Mouse (Mus musculus): ENCODE results near the gene Afap1. TPM values are rescaled to one million over a fixed set of nuclear protein-coding genes. Genes with fewer than 3 reads are reported as not detected.

Gene Afap1
- total RNA-seq, 1 experiment from 2014 or later: 0.86 TPM

DNA sequence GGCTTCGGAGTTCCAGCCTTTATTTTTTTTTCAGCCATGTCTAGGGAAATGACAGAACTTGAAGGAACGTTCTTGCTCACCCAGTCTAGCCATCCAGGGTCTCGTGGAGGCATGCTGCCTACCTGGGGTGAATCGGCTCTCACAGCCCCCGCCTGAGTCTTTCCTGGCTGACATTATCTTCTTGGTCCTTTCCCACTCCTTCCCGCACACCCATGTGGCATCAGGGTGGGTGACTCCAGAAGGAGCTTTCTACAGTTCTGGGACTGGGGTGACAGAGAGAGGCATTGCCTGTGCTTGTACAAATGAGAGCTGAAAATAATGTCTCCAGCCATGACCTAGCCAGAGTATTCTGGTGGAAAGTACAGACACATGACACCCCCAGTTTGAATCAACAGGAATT lies 28.0 kb downstream of the Afap1 start:
- no peak for ATAC-seq (replicated peaks; ENCODE audit: insufficient number of reproducible peaks, low FRiP score, low TSS enrichment, poor library complexity, severe bottlenecking)

DNA sequence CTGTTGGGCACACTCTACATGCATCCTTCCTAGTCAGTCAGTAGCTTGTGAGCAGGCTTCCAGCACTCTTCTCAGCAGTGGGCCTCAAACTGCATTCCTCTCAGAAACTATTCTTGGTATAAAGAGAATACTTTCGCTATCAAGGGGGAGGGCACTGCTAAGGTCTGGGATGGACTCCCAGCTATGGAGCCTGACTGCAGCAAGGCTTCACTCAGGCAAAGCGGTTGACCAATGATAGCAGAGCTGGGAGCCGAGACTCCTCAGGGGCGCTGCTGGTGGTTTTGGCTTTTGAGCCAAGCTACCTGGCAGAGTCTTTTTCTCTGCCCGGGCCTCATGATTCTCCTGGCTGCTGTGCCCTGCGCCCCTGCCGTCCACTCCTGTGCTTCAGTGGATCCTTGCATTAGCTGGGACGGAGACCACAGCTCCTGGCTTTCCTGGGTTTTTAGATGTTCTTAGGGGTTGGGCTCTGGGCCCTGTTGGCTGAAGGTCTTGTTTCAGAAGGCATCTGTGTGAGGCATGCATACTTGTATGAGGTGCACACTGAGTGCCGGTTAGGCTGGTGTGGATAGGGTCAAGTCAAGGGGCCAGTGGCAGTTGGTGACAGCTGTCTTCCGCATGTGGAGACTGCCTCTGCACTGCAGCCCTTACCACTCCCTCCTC lies 28.6 kb downstream of the Afap1 start:
- no peak for ATAC-seq (replicated peaks; ENCODE audit: insufficient number of reproducible peaks, low FRiP score, low TSS enrichment, poor library complexity, severe bottlenecking)

DNA sequence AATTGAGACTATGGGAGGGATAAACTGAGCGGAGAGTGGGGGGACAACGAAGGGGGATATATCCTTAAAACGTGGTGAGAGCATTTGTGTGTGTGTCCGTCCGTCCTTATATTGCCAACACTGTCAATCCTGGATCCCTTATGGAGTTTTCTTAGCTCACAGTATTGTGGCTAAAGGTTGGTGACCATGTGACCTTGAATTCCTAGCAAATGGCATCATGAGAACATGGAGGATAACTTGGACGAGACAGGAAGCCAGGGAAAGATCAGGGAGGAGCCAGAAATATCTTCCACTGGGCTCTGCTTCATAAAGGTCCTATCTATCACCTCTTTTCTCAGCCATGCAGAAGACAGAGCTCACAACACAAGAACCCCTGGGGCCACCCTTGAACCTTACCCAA lies 30.3 kb downstream of the Afap1 start:
- no peak for ATAC-seq (replicated peaks; ENCODE audit: insufficient number of reproducible peaks, low FRiP score, low TSS enrichment, poor library complexity, severe bottlenecking)

DNA sequence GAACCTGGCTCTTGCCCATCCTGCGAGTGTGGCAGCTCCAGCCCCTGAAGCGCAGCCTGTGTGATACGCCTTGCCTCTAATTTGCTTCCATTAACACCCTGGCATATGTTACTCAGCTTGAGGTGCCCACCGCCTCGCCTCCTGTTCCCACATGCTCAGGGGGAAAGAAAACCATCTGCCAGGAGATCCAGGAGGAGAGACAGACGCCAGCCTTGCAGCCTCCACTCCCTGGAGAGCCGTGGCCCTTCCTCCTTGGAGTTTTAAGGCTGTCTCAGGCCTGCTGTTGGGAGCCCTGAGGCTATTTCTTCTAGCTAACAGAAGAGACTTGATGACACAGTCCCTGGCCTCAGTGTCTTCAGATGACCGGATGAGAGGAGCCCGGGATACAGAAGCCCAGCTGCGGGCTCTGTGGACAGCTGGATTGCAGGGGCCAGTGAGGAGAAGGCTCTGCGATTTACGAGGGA lies 32.1 kb downstream of the Afap1 start:
- ATAC-seq (replicated peaks; ENCODE audit: insufficient number of reproducible peaks, low FRiP score, low TSS enrichment, poor library complexity, severe bottlenecking): no peak

DNA sequence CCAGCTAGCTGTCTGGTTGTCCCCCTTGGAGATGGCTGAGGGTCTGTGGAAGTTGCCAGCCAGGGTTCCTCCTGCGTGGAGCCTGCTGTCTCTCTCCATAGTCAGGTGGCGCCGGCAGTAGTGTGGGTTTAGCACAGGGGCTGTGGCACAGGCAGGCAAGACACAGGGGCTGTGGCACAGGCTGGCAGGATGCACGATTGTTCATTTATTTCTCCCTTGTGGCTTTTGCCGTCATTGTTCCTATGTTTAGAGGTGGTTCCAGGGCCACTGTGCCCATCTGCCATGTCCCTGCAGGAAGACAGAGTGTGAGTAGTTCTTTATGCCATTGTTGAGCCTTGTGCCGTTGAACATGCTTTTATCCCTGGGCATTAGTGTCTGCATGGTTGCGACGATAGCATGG lies 33.4 kb downstream of the Afap1 start:
- ATAC-seq (replicated peaks; ENCODE audit: insufficient number of reproducible peaks, low FRiP score, low TSS enrichment, poor library complexity, severe bottlenecking): no peak

DNA sequence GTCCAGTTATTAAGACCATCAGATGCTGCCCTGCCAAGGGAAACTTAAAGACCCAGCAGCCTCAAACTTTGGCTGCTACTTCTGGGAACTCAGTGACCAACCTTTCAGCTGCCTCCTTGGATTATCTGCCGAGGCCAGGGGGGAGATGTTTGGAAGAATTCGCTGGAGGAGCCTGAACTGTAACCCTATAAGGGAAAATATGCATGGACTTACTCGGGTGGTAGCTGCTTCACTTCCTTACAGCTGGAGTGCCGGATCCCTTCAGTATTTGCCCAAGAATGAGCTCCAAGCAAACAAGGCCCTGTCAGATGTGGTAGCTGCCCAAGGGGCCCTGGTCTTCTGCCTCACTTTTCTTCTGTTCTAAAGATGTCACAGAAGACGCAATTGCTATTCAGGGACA lies 38.2 kb downstream of the Afap1 start:
- no peak for ATAC-seq (replicated peaks; ENCODE audit: insufficient number of reproducible peaks, low FRiP score, low TSS enrichment, poor library complexity, severe bottlenecking)

DNA sequence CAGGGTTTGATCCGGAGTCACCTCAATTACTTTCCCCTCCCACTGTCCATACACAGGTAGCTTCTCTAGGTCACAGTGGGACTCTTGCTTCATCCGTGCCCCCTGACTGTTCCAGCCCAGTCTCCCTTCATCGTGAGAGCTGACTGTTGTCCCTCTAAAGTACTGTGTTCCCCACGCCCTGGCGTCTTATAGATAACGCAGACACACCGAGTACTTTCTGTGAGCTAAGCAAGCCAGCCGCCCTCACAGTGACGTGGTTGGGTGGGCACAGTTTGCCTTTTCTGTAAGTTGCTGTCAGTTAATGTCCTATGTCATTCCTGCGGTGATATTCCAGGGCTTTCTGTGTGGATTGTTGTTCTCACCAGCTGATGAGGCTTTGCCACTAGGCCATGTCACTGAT lies 39.9 kb downstream of the Afap1 start:
- no peak for ATAC-seq (replicated peaks; ENCODE audit: insufficient number of reproducible peaks, low FRiP score, low TSS enrichment, poor library complexity, severe bottlenecking)

DNA sequence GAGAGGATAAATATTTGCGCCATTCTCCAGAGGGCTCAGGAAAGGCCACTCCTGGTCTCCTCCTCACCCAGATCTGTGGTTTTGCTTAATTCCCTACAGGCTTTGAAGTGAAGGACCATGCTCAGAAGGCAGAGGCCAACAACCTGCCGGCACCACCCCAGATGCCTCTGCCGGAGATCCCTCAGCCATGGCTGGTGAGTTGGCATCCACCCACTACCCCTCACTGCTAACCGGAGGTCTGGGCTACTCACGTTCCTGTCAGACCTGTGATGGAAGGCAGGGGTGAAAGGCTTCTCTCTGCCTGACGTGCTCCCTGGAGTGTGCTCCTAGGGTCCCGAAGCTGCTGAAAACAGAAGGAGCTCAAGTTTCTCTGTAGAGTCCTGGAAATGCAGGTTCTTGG lies 42.8 kb downstream of the Afap1 start:
- ATAC-seq (replicated peaks; ENCODE audit: insufficient number of reproducible peaks, low FRiP score, low TSS enrichment, poor library complexity, severe bottlenecking): no peak

DNA sequence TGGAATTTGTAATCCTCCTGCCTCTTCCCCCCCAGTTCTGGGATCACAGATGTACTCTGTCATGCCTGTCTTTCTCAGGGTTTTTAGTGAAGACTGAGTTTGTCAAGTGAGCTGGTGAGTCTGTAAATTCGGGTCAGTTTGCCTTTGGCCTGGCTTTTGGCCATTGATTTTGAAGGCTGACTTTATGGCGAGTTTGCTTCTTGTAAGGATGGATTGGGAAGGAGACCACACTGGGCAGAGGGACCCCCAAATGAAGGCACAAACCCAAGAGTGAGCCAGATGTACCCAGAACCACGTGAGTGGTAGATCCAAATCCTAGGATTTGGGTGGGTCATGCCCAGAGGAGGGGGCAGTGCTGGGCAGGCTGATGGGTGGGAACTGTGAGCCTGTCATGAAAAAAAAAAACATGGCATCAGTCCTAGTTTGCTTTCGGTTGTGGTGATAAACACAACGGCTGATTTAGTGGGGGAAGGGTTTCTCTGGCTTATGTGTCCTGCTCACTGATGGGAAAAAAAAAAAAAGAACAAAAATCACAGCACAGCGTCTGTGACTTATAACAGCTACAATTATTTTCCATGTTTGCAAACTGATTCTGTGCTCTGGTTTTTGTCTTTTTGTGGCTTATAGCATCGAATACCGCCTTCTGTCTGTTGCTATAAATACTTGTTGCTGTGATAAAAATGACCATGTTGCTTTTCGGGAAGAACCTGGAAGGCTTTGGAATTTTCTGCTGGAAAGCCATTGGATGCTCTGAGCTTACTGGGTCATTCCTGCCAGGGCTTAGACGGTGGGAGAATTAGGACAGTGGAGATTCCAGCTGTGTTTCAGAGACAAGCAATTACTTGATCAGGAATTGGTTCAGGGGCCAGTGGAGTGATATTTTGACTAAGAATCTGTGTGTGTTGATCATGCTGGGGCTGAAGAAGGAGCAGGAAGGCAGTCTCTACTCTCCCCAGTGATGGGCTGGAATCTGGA lies 45.4 kb downstream of the Afap1 start:
- ATAC-seq (replicated peaks; ENCODE audit: insufficient number of reproducible peaks, low FRiP score, low TSS enrichment, poor library complexity, severe bottlenecking): no peak

DNA sequence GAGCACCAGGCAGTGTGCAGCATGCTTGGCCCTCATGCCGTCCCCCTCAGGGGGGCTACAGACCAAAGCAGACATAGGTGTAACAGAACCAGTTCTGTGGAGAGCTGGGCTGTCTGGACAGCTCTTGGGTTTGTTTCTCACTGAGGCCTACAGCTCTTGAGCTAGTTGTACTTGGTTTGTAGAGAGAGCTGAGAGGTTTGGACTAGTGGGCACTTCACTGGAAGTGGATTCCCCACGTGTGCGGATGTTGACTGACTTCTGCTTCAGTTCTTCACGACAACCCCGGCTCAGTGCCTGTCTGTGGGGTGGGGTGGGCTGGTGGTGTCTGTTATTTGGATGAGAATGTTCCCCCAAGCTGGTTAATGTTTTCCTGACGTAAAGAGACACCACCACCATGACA lies 46.8 kb downstream of the Afap1 start:
- ATAC-seq (replicated peaks; ENCODE audit: insufficient number of reproducible peaks, low FRiP score, low TSS enrichment, poor library complexity, severe bottlenecking): no peak

DNA sequence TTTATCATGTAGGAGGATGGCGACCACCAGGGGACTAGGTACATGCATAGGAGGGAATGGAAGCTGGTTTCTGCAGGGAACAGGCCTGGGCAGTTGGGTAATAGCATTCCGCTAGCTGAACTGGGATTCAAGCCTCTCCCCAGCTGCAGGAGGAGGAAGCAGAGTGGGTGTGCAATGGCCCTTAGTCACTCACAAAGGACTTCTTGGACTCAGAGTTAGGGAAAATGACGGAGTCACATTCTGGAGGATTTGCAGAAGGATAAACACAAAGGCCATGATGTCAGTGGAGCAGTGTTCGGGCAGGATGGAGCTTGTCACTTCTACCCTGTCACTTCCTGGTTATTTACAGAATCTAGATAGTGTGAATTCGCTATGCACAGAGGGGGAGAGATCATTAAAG lies 50.4 kb downstream of the Afap1 start:
- ATAC-seq (replicated peaks; ENCODE audit: insufficient number of reproducible peaks, low FRiP score, low TSS enrichment, poor library complexity, severe bottlenecking): no peak

DNA sequence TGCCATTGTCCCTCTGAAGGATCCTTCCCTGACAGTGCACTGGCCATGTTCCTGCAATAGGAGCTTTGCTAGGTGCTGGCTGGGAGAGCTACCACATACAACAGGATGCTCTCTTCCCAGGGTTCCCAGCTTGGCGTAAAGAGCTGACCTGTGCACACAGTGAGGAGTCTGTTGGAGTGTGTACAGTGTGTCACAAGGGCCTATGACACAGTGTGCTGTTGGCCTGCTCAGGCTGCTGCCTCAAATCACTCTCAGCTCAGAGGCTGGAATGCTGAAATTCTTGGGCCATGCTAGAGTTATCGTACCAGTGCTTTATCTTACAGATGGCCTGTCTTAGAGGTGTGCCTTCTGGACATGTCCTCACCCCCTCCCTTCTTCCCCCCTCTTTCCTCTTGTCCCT lies 53.7 kb downstream of the Afap1 start:
- no peak for ATAC-seq (replicated peaks; ENCODE audit: insufficient number of reproducible peaks, low FRiP score, low TSS enrichment, poor library complexity, severe bottlenecking)

DNA sequence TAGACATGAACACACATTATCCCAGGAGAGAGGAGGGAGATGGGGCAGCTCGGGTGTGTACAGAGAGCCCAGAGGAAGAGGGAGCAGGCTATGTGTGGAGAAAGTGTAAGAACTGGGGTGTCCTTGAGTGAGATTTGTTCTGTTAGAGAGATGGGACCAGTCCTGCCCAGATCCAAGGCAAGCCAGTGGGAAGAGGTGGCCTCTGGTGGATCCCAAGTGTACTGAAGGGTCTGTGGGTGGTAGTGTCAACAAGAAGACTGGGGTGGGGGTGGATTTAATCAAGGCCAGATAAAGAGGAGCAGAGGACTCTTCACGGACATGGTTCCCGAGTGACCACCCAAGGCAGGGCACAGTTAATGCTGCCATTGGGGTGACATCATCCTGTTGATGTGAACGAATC lies 54.3 kb downstream of the Afap1 start:
- no peak for ATAC-seq (replicated peaks; ENCODE audit: insufficient number of reproducible peaks, low FRiP score, low TSS enrichment, poor library complexity, severe bottlenecking)

DNA sequence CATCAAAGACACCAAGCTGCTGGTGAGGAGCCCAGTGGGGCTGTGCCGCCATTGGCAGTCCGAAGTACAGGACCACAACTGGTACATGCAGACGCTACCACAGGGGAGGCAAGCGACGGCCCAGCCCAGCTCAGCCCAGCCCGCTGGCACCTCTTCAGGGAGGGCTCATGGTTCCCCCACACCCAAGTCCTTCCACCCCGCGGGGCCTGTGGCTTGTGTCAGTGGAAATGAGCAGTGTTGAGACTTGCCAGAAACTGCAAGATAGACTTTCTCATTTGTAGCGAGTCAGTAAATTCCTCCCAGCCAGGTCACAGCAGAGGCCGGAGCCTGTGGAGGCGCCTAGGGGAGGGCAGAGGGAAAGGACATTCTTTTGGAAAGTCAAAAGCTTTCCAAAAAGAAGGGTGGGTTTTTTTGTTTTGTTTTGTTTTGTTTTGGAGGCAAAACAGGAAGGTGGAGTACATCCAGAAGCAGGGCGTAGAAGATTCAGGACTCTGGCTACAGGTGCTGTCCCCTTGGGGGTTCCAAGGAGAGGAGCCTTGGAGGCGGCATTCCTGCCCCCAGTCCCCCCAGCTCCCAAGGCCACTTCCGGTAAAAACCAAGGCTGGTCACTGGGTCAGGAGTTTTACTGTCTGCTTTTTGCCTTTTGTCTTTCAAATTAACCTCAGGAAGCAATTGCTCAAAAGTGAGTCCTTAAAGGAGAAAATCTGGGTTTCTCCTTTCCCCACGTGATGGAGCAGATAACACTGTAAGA lies 55.3 kb downstream of the Afap1 start:
- no peak for ATAC-seq (replicated peaks; ENCODE audit: insufficient number of reproducible peaks, low FRiP score, low TSS enrichment, poor library complexity, severe bottlenecking)

DNA sequence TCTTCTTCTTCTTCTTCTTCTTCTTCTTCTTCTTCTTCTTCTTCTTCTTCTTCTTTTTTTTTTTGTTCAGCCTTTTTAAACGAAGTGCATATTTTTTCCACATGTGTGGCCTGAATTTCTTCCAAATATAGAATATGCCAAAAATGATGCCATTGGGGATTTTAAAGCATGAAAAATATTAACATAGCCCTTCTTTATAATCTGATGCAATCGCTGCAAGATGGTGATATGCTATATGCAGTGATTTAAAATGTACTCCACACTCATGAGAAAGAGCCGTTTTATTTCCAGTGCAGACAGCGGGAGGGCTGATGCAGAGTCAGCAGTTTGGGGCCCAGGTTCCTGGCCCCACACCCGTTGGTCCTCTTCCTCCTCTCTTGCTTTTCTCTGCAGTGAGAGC lies 55.9 kb downstream of the Afap1 start:
- no peak for ATAC-seq (replicated peaks; ENCODE audit: insufficient number of reproducible peaks, low FRiP score, low TSS enrichment, poor library complexity, severe bottlenecking)

DNA sequence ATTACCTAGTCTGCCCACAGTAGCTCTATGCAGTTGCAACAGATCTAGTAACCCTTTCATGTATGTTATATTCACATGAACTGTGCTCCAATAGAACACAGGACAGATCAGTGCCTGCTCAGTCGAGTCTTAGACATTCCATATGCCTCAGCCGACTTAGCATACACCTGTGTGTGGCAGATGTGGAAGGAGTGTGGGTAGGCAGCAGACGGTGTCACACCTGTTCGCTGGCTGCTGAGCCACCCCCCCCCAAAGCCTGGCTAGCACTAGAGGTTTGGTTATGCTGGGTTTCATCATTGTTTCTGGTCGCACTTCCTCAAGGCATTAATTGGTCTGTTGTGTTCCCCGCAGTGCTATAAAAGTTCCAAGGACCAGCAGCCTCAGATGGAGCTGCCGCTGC lies 57.4 kb downstream of the Afap1 start:
- no peak for ATAC-seq (replicated peaks; ENCODE audit: insufficient number of reproducible peaks, low FRiP score, low TSS enrichment, poor library complexity, severe bottlenecking)

DNA sequence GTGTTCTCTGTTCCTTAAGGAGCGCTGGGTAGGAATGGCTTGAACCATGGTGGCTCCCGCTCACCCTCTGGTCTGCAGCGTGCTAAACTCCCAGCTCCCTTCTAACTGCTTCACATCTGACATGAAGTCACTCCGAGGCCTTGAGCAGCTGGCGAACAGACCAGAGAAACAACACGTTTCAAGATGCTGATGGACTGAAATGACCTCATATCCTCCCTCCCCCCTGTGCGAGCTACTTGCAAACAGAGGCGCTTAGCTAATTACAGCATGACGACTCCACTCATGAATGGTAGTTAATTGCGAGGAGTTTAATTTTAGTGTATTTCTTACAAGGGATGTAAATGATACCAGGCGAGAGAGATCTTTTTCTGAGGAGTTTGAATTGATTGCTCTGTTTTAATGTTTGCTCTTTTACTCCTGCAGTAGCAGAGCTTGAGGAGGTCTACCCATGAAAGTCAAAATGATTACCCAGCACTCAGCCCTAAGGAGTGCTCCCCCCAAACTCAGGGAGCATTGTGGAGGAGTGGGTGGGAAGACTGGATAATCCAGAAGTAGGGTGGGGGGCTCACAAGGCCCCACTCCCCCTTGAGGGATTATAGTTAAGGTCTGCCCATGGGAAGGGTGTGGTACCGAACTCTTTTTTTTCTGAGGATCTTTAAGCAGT lies 61.1 kb downstream of the Afap1 start:
- ATAC-seq (replicated peaks; ENCODE audit: insufficient number of reproducible peaks, low FRiP score, low TSS enrichment, poor library complexity, severe bottlenecking): no peak

DNA sequence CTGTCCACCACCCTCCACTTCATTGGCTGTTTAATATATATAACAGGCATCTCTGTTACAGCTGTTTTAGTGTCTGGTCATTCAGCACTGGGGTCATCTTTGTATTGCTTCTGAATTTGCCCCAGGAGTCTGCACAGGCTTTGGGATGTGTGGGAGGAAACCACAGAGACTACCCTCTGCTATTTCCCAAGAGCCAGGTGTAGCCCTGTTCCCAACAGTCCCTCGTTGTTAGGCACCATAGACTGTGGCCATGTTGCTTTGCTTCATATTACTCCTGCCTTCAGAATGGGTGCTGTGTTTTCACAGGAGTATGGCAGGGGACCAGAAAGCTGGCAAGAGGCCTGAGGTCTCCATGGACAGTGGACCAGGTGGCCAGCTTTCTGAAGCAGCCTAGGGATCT lies 63.1 kb downstream of the Afap1 start:
- ATAC-seq (replicated peaks; ENCODE audit: insufficient number of reproducible peaks, low FRiP score, low TSS enrichment, poor library complexity, severe bottlenecking): no peak

DNA sequence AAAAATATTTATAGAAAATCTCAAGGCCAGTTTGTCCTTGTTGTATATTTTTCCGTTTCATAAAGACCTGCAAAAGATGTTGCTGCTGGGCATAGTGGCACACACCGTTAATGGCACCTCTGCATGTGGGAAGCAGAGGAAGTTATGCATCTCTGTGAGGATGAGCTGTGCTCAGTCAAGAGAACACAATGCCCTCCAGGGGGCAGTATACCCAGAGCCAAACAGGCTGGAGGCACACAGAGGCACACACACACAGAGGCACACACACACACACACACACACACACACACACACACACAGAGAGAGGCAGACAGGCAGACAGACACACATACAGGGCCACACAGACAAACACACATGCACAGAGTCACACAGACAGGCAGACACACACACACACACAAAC lies 65.6 kb downstream of the Afap1 start:
- no peak for ATAC-seq (replicated peaks; ENCODE audit: insufficient number of reproducible peaks, low FRiP score, low TSS enrichment, poor library complexity, severe bottlenecking)
